Mouse (Mus musculus) adipocyte (in vitro differentiated cells): ENCODE results near the gene Hsf2.

Source experiments
- DNase-seq: peaks from one replicate; pipeline ENCODE4 v3.0.0-alpha.2; 2016; ENCODE audit warnings: low spot score

Hsf2 gene

DNA sequence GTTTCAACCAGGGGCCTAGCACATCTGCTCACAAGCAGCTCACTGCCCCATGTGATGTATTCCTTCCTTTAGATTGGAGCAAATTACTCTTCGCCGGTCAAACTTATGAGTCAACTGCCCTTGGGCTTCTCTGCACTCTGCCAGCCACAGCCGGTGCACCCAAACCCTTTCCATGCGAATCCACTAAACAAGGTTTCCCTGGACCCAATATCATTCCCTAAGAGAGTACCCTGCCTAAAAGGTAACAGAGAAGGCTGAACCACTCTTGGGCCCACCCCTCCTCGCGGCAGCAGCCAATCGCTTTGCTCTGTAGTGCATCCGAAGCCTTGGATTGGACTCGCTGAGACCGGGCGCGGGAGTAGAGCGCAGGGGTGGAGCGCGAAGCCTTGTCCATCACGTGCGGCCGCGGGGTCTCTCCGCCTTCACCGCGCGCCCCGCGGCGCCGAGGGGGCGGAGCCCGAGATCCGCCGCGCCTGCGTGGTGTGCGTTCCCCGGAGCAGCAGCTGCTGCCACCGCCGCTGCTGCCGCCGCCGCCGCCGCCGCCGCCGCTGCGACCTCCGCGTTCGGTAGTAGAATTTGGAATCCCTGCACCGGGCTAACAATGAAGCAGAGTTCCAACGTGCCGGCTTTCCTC, at the start of gene Hsf2:
Gene Hsf2 (plus strand): TSS at position 478 of the 634 bp plus-strand sequence.
- peak; percentile 94 for DNase-seq

DNA sequence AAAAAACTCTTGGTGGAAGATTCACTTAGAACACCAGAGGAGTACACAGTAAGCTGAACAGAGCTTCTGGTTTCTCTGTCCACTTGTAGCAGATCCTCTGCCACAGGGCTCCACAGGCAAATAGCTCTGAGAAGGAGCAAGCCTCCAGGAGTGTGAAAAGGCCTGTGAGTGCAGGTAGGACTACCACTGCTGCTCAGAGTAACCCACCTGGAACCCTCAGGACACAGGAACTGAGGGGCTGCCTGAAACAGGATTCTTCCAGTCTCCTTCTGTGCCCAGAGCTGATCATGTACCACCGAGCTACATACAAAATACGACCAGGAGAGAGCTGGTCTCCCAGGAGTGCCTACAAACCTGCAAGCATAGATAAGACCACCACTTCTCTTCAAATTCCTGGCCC, 48.3 kb upstream of the Hsf2 start:
- no peak for DNase-seq

DNA sequence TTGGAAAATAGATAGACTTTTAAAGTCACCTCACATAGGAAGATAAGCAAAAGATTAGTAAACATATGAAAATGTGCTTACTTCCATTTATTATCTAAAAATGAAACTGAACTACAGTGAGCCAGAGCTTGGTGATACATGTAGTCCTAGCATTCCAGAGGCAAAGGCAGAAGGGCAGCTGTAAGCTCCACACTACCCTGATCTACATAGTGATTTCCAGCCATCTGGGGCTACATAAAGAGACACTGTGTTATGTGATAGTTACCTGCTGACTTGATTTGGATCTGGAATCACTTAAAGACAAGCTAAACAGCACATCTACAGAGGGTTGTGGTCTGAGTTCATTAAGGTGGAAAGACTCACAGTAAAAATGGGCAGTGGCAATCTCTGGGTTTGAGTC, 45.1 kb upstream of the Hsf2 start:
- DNase-seq = no peak

DNA sequence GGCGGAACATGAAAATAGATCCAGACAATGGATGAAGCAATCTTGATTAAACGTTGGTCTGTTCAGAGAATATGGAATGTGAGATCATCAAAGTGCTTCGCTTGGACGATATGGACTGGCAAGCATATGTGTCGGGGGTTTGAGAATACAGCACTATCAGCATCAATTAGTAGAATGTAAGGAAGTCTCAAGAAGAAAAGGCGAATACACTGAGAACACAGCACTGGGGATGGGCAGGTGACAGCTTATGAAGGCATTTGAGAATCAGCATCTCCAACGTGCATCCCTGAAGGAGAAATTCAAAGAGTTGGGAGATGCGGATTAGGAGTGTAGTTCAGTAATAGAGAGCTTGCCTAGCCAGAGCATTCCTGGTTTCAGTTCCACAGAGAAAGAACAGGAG, 41.8 kb upstream of the Hsf2 start:
- DNase-seq = no peak

DNA sequence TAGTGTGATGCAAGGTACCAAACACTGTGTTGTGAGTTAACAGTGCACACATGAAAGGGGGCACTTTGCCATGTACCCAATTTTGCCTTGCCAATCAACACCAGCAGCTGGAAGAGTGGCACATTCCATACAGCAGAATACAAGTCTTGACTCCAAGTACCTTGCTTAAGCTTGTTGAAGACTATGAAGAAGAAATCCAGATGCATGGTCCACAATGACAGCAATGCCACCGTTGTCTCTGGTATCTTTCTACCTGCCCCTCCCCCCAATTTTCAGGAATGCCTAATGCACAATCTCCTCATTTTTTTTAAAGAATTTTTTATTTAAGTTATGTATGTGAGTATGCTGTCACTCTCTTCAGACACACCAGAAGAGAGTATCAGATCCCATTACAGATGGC, 40.5 kb upstream of the Hsf2 start:
- no peak for DNase-seq

DNA sequence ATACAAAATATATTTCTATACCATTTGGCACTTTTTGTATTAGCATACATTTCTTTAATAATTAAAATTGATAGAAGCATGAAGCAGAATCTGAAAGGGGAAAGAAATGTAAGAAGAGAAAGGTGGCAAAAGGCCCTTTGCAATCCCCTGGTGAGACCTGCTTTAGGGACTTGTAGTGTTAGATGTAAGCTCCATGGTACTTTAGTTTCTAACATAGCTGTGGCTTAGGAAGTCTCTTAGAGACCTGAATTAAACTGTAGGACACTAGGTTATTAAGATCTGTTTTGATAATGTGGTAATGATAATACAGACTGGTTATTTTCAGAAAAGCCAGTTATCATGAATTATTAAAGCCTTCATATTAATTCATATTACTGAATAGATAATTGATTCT, 38.5 kb upstream of the Hsf2 start:
- DNase-seq = no peak

DNA sequence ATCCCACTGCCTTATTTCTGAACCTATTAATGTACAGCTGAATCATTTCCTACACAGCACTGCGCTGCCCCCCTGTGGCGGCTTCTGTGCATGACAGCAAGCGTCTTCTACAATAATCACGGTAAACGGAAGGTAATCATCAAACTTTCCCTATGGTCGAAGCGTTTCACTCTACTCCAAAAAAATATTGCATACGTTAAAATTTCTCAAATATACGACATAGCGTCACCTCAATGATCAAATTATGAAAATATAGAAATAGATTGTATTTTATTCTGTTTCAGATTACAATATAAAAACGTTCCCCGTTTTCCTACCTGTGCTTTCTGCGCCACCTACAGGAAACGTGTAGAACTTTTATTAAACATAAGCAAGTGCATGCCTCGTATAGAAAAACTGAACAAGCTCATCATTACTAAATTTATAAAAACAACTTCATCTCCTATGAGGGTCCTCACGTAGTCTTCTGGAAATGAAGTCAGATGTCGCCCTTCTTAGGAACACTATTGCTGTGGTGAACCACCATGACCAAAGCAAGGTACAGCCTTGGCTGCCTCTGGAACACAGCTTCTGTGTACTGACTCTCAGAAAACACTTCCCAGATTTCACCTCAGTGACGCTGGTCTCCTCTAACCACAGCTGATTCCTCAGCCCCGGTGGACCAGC, 38.0 kb upstream of the Hsf2 start:
- DNase-seq = peak; percentile 62

DNA sequence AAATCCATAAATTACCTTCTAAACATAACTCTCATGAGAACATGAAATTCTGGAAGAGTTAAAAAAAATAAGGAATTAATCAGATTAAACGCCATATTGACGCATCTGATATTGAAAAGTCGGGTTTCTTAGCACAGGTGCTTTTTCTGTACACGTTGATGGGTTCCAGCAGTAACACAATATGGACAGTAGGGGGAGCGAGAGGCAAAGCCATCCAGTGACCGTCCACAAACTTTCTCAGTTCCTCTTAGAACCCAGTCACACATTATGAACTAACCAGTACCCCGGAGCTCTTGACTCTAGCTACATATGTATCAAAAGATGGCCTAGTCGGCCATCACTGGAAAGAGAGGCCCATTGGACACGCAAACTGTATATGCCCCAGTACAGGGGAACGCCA, 22.9 kb upstream of the Hsf2 start:
- DNase-seq = peak; percentile 79

DNA sequence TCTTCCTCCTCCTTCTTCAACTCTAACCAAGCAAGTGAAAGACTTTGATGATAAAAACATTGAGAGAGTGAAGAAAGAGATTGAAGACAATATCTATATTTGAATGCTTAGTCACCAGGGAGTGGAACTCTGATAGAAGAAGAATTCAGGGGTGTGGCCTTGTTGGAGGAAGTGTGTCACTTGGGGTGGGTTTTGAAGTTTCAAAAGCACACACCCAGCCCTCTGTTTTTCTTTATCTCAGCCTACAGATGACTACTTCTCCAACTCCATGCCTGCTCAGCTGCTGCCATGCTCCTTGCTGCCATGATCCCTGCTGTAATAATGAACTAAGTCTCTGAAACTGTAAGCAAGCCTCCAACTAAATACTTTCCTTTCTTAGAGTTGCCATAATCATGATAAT, 20.4 kb upstream of the Hsf2 start:
- no peak for DNase-seq

DNA sequence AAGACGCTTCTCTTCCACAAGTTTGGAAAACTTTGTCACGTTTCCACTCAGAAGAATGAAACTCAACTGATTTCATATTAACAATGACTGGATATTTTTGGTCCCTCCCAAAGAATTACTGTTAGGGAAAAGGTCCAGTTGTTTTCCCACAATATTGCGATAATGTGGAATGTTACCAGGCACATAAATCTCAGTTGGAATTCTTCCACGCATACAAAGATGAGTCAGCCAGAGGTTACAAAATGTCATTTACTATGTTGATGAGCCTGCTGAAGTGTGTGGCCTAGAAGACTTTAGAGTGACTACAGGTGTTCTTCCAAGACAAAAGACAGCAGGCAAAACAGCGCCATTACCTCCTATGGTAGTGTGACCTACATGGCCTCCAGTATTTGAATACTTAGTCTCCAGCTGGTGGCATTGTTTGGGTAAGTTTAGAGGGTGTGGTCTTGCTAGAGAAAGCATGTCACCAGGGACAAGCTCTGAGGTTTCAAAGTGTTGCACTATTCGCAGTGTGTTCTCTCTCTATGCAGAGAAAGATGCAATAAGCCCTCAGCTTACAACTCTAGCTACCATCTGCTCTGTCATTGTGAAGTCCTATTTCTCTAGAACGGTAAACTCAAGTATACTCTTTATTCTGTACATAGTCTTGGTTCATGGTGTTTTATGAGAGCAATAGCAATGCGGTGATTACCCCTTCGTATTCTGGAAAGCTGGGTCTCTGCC, 8.9 kb upstream of the Hsf2 start:
- peak; percentile 83 for DNase-seq

DNA sequence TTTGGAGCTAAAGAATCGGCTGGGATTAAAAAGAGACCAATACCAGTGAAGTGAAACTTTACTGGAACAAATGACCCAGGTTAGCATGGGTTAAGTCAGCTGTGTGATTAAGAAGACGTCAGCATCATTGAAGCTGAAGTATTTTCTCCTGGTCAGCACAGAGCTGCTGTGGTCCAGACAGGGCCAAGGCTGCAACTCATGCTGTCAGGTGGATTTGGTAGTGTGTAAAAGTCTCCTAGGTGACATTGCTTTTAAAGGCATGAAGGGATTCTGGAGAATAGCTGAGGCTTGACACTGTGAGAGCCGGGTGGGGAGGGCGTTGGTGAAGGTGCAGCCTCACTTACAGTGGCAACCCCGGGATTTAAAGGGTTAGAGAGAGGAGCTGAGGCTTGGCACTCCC, 4.5 kb upstream of the Hsf2 start:
- no peak for DNase-seq

DNA sequence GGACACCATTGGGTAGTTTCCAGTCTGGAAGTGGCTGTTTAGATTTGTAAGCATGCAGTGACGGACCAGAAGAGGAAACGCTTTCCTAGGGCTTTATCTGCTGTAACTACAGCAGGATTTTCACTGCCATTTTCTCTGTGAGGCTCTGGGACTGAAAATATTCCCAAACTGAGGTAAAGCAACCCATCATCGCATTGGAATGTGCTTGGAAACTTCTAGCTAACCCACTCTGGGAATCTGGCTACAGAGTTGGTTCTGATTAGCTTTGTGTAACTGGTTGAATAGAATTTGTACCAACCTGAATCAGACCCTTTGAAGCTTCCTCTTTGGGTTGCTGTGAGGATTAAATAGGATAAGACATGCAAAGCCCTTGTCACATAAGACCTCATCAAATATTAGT, 1.4 kb upstream of the Hsf2 start:
- no peak for DNase-seq

DNA sequence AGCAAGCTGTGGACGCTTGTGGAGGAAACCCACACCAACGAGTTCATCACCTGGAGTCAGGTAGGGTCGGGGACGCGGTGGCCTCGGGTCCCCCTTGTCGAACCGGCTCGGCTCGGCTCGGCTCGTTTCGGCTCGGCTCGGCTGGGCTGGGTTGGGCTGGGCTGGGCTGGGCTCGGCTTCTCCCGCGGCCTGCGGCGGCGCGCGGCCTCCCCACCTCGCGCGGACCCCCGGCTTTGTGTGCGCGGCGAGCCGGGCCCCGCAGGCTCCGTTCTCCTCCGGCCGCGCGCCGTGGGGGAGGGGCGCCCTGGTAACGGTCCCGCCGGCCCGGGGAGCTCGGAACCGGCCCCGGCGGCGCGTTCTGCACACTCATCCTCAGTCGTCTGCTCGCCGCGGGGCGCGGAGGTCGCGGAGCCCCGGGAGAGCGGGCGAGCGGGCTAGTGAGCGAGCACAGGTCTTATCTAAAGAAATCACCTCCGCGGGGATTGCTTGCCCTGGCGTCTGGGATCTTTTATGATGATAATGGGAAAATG, 422 bp downstream of the Hsf2 start:
- DNase-seq = peak; percentile 17

DNA sequence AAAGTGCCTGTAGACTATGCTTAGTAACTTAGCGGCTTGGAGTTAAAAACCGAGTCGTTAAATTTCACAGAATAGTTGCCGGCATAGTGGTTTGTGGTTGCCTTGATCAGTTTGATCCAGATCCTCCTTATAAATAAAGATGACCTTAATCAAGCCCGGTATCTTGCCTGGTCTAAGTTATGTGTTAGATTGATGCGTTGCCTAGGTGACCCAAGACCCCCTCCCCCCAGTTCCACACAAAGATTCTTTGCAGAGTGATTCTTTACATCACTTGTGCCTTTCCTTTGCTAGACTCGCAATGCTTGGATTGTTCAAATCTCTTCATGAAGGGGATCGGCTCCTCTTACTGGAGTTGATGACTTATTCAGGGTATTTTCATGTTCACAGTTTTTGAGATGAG, 1.0 kb downstream of the Hsf2 start:
- peak; percentile 19 for DNase-seq

DNA sequence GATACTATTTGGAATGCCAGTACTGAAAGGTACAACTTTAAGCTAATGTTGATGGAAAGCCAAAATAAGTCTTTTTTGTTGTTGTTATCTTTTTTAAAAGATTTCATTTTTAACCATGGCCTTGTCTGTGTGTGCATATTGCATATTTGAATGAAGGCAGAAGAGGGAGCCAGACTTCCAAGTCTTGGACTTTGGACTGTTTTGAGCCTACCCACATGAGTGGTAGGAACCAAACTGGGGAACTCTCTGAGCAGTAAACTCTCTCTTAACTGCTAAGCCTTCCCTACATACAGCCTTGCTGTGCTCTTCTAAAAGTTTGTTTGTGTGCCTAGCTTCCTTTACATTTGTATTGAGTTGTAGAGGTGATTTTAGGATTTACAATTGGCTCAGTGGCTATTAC, 2.4 kb downstream of the Hsf2 start:
- DNase-seq = peak; percentile 42

DNA sequence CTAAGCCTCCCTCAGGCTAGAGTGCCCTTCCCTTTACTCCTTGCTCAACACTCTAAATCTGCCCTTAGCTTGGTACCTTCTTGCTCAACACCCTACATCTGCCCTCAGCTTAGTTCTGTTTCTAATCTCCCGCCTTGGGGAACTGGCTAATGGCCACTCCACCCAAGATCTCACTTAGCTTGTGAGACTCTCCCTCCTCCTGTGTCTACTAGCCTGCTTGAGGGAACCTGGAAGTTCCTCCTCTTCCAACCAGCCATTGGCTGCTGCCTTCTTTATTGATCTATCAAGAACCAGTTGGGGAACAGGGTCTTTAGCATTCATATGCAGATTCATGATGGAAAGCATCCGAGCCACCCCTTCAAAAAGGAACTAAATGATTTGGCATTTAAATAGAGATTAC, 5.9 kb downstream of the Hsf2 start:
- peak; percentile 22 for DNase-seq

DNA sequence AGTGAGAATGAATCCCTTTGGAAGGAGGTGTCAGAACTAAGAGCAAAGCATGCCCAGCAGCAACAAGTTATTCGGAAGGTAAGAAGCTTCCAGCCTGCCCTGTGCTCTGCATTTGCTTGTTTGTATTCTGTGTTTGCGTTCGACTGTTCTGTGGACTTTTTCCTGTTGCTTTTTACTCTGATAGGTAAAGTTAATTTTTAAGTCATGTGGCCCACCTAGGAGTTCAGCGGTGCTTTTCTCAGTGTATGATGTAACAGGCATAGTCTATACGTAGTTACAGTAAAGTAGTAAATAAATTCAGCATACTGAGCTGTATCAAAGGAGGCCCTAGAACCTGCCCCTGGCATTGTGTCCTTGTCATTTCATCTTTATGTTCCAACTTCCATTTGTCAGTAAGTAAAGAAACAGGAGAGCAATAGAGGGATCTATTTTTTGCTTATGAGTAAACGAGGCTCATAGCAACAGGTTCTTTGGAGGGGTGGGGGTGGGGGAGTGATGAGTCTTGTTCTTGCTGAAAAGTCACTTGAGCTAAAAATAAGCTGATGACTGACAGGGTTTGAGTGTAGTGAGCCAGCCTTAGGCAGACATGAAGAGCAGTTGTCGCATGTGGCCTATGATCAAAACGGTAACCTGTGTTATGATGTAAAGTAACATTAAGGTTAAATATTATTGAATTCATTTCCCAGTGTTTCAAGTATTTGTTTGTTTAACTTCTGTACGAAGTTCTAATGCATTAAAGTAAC, 13.4 kb downstream of the Hsf2 start:
- no peak for DNase-seq

DNA sequence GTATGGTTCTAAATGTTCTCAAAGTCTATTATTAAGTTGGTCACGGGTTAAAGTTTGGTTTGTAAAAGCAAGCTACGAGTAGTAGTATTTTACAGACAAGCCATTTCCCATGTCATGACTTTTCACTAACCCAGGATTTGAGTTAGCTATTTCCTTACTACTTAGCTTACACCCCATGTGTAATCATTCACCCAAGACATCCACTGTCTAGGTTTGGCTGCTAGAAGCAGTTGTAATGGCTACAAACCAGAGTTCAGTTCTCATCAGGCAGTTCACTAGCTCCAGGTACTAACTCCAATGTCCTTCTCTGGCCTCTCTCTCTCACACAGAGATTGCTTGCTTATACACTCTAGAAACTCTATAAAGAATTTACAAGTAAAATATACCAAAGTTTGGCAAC, 28.4 kb downstream of the Hsf2 start:
- no peak for DNase-seq

DNA sequence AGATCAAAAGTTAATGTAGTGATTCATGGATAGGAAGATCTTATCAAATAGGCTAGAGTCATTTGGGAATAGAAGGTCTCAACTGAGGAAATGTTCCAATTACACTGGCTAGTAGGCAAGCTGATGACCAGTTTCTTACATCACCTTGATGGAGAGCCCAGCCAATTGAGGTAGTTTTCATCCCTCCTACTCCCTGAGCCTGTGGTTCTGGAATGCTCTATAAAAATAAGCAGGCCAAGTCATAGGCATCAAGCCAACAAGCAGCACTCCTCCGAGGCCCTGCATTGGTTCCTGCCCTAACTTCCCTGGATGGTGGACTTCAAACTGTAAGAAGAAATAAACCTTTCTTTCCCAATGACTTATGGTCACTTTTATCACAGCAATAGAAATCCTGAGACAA, 29.1 kb downstream of the Hsf2 start:
- DNase-seq = peak; percentile 26

DNA sequence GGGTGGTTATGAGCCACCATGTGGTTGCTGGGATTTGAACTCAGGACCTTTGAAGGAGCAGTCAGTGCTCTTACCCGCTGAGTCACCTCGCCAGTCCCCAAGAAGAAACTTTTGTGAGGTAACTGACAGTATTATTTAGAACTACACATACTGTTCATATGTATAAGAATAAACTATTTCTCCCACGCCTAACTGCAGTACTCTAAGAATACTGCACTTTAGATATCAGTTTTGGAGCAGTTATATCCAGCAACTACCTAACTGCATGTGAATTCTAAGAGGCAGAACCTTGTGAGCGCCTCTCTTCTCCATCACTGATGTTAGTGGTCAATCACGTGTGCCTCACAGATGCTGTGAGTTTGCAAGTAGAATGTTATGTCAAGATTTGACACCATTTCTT, 40.3 kb downstream of the Hsf2 start:
- no peak for DNase-seq

DNA sequence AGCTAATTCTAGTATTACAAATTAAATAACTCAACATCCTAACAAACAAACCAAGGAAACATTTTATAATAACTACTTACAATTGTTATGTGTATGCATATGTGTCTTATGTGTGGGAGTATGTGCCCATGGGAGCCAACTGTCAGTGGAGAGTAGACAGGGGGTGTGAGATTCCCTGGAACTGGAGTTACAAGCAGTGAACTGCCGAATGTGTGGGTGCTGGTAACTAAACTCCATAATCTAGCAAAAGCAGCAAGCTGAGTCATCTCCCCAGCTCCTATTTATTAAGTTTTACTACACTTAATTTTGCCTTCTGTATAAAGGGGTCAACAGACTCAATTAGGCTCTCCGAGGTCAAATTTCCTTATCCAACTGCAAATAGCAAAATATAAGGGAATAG, 44.9 kb downstream of the Hsf2 start:
- peak; percentile 20 for DNase-seq

DNA sequence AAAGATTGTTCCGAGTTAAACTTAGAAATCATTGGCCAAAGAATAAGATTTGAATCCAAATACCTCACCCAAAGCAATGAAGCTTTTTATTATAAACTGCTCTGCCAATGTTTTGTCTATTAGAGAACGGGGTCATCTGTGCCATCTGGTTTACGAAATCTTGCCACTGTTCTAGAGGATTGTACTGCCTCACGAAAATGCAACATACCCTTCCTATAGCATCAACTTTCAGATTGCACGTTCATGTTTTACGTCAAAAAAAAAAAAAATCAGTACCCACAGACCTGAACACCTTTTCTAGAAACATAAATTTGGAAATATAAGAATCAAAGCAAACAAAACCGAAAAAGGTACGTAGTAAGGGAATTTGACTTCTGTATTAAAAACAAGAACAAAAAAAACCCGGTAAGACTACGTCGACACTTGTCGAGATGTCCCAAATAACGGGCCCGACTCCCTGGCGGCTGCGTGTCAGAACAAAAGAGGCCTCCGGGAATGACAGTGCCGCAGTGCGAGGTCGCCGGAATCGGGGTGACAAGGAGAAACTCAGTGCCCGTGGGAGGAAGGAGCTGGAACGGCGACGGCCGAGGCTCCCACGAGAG, 45.5 kb downstream of the Hsf2 start:
- DNase-seq = peak; percentile 34
